8 mouse cellular contexts compared by ENCODE assay signal in genomic region chr6:124485414-124486144, GRCm38 (mm10). TPM values are rescaled to one million over a fixed set of nuclear protein-coding genes. Genes with fewer than 3 reads are reported as not detected.
A peak's percentile ranks its signal among the peaks of the same experiment; 100 is the strongest.
DNase-seq lines count a peak whose midpoint lies in the region; ATAC-seq lines count a peak whose summit lies in the region.

No protein-coding gene starts in this region.

- 23% methylated on average over 21 of the region's 21 CpGs for WGBS in heart, embryonic 10.5 days
- WGBS in hindbrain, embryonic 11.5 days, result 31% methylated on average over 21 of the region's 21 CpGs
- 32% methylated on average over 21 of the region's 21 CpGs for WGBS in midbrain, embryonic 12.5 days

- no peak overlapping the region for H3K9ac ChIP-seq in hindbrain, embryonic 11.5 days (ENCODE audit: low read depth, low read length)
- H3K9ac ChIP-seq in midbrain, embryonic 12.5 days (replicated peaks), result no peak overlapping the region

- peak; percentile 90 for ATAC-seq in hindbrain, embryonic 11.5 days (ENCODE audit: low FRiP score)
- peak; percentile 92 for ATAC-seq in midbrain, embryonic 12.5 days (ENCODE audit: low FRiP score, low read depth)

- H3K9me3 ChIP-seq in heart, embryonic 10.5 days, result no peaks in the 10 kb centered on the region
- H3K9me3 ChIP-seq in hindbrain, embryonic 11.5 days (ENCODE audit: control insufficient read depth, low read length), result no peaks in the 10 kb centered on the region
- no peaks in the 10 kb centered on the region for H3K9me3 ChIP-seq in midbrain, embryonic 12.5 days

- H3K4me2 ChIP-seq in hindbrain, embryonic 11.5 days (replicated peaks; ENCODE audit: low read depth, low read length), result peak overlapping the region; percentile 26
- peak overlapping the region; percentile 49 for H3K4me2 ChIP-seq in midbrain, embryonic 12.5 days (replicated peaks)

- no peak for DNase-seq in heart, embryonic 10.5 days (ENCODE audit: low spot score)
- DNase-seq in heart, postnatal 25 days (ENCODE audit: low spot score), result no peak
- DNase-seq in MEL-GATA-1-ER (ENCODE audit: extremely low read depth, low read depth), result peak; percentile 77
- DNase-seq in hindbrain, embryonic 11.5 days (ENCODE audit: low spot score), result peak; percentile 63
- DNase-seq in thymus, postnatal 25 days, result no peak
- no peak for DNase-seq in layer of hippocampus, adult 8-10 months (ENCODE audit: low spot score in 2 of 2)
- no peak for DNase-seq in layer of hippocampus, postnatal 14 days (ENCODE audit: low spot score in 2 of 2)

- no peaks in the 10 kb centered on the region for H3K27me3 ChIP-seq in heart, embryonic 10.5 days (ENCODE audit: insufficient read depth, poor library complexity, severe bottlenecking)
- no peaks in the 10 kb centered on the region for H3K27me3 ChIP-seq in hindbrain, embryonic 11.5 days (ENCODE audit: control insufficient read depth, insufficient read depth, low read length)
- H3K27me3 ChIP-seq in midbrain, embryonic 12.5 days, result no peaks in the 10 kb centered on the region

- no peaks in the 10 kb centered on the region for H3K4me1 ChIP-seq in heart, embryonic 10.5 days
- H3K4me1 ChIP-seq in hindbrain, embryonic 11.5 days (replicated peaks; ENCODE audit: control insufficient read depth, insufficient read depth, low read length), result no peaks in the 10 kb centered on the region
- no peaks in the 10 kb centered on the region for H3K4me1 ChIP-seq in midbrain, embryonic 12.5 days

- no peak overlapping the region for H3K27ac ChIP-seq in heart, embryonic 10.5 days
- H3K27ac ChIP-seq in hindbrain, embryonic 11.5 days (ENCODE audit: low read depth, low read length), result no peak overlapping the region
- no peak overlapping the region for H3K27ac ChIP-seq in midbrain, embryonic 12.5 days (replicated peaks)

- H3K4me3 ChIP-seq in heart, embryonic 10.5 days, result peak overlapping the region; percentile 43; the same call in 1 of the 2 replicates
- H3K4me3 ChIP-seq in hindbrain, embryonic 11.5 days (ENCODE audit: low read depth, low read length), result no peak overlapping the region
- peak overlapping the region; percentile 24 for H3K4me3 ChIP-seq in midbrain, embryonic 12.5 days

- intact Hi-C loops in heart, postnatal 25 days (cut with DNase I), result no loop called here

- H3K36me3 ChIP-seq in heart, embryonic 10.5 days, result no peaks in the 10 kb centered on the region
- no peaks in the 10 kb centered on the region for H3K36me3 ChIP-seq in hindbrain, embryonic 11.5 days (ENCODE audit: control insufficient read depth, insufficient read depth, low read length)
- H3K36me3 ChIP-seq in midbrain, embryonic 12.5 days, result no peaks in the 10 kb centered on the region

RNA-seq across cellular contexts. Expression of gene C1rl, which starts 7.3 kb away (rescaled TPM):
- polyA plus RNA-seq in heart, embryonic 10.5 days (2016; fragmentation: Nextera tagmentation; extraction: Ambion mirVana), result 0.39 and 0.83 TPM in 2 replicates
- total RNA-seq in heart, postnatal 25 days (2021), result 1 to 10 TPM; 1.1 to 1.3 TPM
- 0.11 and 0.15 TPM in 2 replicates for polyA plus RNA-seq in hindbrain, embryonic 11.5 days (2014; fragmentation: Nextera tagmentation; extraction: Ambion mirVana)
- 0.17 and 0.29 TPM in 2 replicates for polyA plus RNA-seq in midbrain, embryonic 12.5 days (2016; fragmentation: Nextera tagmentation; extraction: Ambion mirVana)
- total RNA-seq in layer of hippocampus, adult 8-10 months (2022), result under 1 TPM; 0.39 to 0.67 (median 0.60) TPM
- under 1 TPM; 0.12 to 0.28 TPM for total RNA-seq in layer of hippocampus, postnatal 14 days (2021)

RNA-seq across cellular contexts. Expression of gene Clstn3, which starts 21.0 kb away (rescaled TPM):
- polyA plus RNA-seq in heart, embryonic 10.5 days (2016; fragmentation: Nextera tagmentation; extraction: Ambion mirVana), result 1.3 and 3.3 TPM in 2 replicates
- 1 to 10 TPM in 1 of 2 experiments, under 1 TPM in 1; 0.49 to 1.5 TPM for total RNA-seq in heart, postnatal 25 days (2021)
- 10.2 and 11.9 TPM in 2 replicates for polyA plus RNA-seq in hindbrain, embryonic 11.5 days (2014; fragmentation: Nextera tagmentation; extraction: Ambion mirVana)
- polyA plus RNA-seq in midbrain, embryonic 12.5 days (2016; fragmentation: Nextera tagmentation; extraction: Ambion mirVana), result 32.4 and 33.1 TPM in 2 replicates
- total RNA-seq in layer of hippocampus, adult 8-10 months (2022), result 100 to 1,000 TPM; 249 to 296 (median 280) TPM
- total RNA-seq in layer of hippocampus, postnatal 14 days (2021), result 100 to 1,000 TPM; 283 to 312 TPM

RNA-seq across cellular contexts. Expression of gene C1ra, which starts 26.6 kb away (rescaled TPM):
- 0.05 and 0.31 TPM in 2 replicates for polyA plus RNA-seq in heart, embryonic 10.5 days (2016; fragmentation: Nextera tagmentation; extraction: Ambion mirVana)
- 10 to 100 TPM; 10.7 to 11.6 TPM for total RNA-seq in heart, postnatal 25 days (2021)
- polyA plus RNA-seq in hindbrain, embryonic 11.5 days (2014; fragmentation: Nextera tagmentation; extraction: Ambion mirVana), result 0.08 and 0.20 TPM in 2 replicates
- 0.11 and 0.22 TPM in 2 replicates for polyA plus RNA-seq in midbrain, embryonic 12.5 days (2016; fragmentation: Nextera tagmentation; extraction: Ambion mirVana)
- total RNA-seq in layer of hippocampus, adult 8-10 months (2022), result 1 to 10 TPM in 3 of 4 experiments, under 1 TPM in 1; 0.89 to 1.9 (median 1.3) TPM
- total RNA-seq in layer of hippocampus, postnatal 14 days (2021), result 1 to 10 TPM in 1 of 2 experiments, under 1 TPM in 1; 0.91 to 1.3 TPM

RNA-seq across cellular contexts. Expression of gene C1s1, which starts 56.6 kb away (rescaled TPM):
- polyA plus RNA-seq in heart, embryonic 10.5 days (2016; fragmentation: Nextera tagmentation; extraction: Ambion mirVana), result 0.34 and 2.2 TPM in 2 replicates
- 10 to 100 TPM; 20.2 to 22.7 TPM for total RNA-seq in heart, postnatal 25 days (2021)
- 0.29 and 0.86 TPM in 2 replicates for polyA plus RNA-seq in hindbrain, embryonic 11.5 days (2014; fragmentation: Nextera tagmentation; extraction: Ambion mirVana)
- polyA plus RNA-seq in midbrain, embryonic 12.5 days (2016; fragmentation: Nextera tagmentation; extraction: Ambion mirVana), result 0.43 and 0.80 TPM in 2 replicates
- total RNA-seq in layer of hippocampus, adult 8-10 months (2022), result 1 to 10 TPM in 3 of 4 experiments, under 1 TPM in 1; 0.59 to 1.7 (median 1.2) TPM
- total RNA-seq in layer of hippocampus, postnatal 14 days (2021), result 1 to 10 TPM; 1.7 to 2.2 TPM

Comparison
In these comparisons a context has a peak if more than half of its experiments do, and no peak if none do; other contexts are left out.
1. DNase-seq: peak in MEL-GATA-1-ER (single experiment) and hindbrain, embryonic 11.5 days (single experiment); none in heart, embryonic 10.5 days (single experiment), heart, postnatal 25 days (single experiment), thymus, postnatal 25 days (single experiment), layer of hippocampus, adult 8-10 months (0 of 2) and layer of hippocampus, postnatal 14 days (0 of 2).
2. RNA of gene Clstn3, which starts 21.0 kb away (total RNA-seq): 283 to 312 TPM in layer of hippocampus, postnatal 14 days and 249 to 296 TPM in layer of hippocampus, adult 8-10 months; 0.49 to 1.5 TPM in heart, postnatal 25 days; every median in the first group is over 10 times any median in the second.